Mouse (Mus musculus) right cerebral cortex, adult 2 months (tissue): ENCODE results near the gene Trim46.
A peak's percentile ranks its signal among the peaks of the same experiment; 100 is the strongest.

Experiments used
- DNase-seq, 2 experiments: peaks; one replicate each; pipeline ENCODE4 v3.0.0; 2021 to 2022; ENCODE audit warnings: low spot score in 2 of 2

Gene Trim46

GRCm38 (mm10) chr3:89271760-89272159 is 25.7 kb upstream of the Trim46 start:
- DNase-seq: no peak

- peak; percentile 68 to 74 for DNase-seq
Observed at GRCm38 (mm10) chr3:89270891-89271290, 24.8 kb upstream of the Trim46 start.

- DNase-seq: peak; percentile 83 to 85
Observed at GRCm38 (mm10) chr3:89270051-89270755, 24.1 kb upstream of the Trim46 start, which contains the start of gene Slc50a1. Gene Slc50a1 (minus strand): TSS chr3:89270570.

GRCm38 (mm10) chr3:89268916-89269315 is 22.8 kb upstream of the Trim46 start:
- DNase-seq: no peak

GRCm38 (mm10) chr3:89266439-89266893 is 20.4 kb upstream of the Trim46 start:
- peak; percentile 85 for DNase-seq

GRCm38 (mm10) chr3:89262417-89262816 is 16.3 kb upstream of the Trim46 start:
- DNase-seq: no peak

GRCm38 (mm10) chr3:89260211-89260610 is 14.1 kb upstream of the Trim46 start:
- no peak for DNase-seq

- no peak for DNase-seq
Observed at GRCm38 (mm10) chr3:89259076-89259475, 13.0 kb upstream of the Trim46 start, which contains the start of gene Dpm3. Gene Dpm3 (plus strand): TSS chr3:89259358.

- DNase-seq: no peak
Observed at GRCm38 (mm10) chr3:89256177-89256576, 10.1 kb upstream of the Trim46 start.

GRCm38 (mm10) chr3:89254994-89255393 is 8.9 kb upstream of the Trim46 start:
- DNase-seq: no peak

- DNase-seq: no peak
Observed at GRCm38 (mm10) chr3:89251365-89251895, 5.3 kb upstream of the Trim46 start.

GRCm38 (mm10) chr3:89250435-89251040 is 4.4 kb upstream of the Trim46 start:
- no peak for DNase-seq

GRCm38 (mm10) chr3:89247466-89247865 is 1.4 kb upstream of the Trim46 start:
- DNase-seq: no peak

- peak; percentile 70 to 75 for DNase-seq
Observed at GRCm38 (mm10) chr3:89245688-89246171, 379 bp downstream of the Trim46 start, which contains the start of gene Krtcap2. Gene Krtcap2 (plus strand): TSS chr3:89245966.

GRCm38 (mm10) chr3:89244982-89245687 is 974 bp downstream of the Trim46 start:
- peak; percentile 69 to 76 for DNase-seq

GRCm38 (mm10) chr3:89244158-89244981 is 1.7 kb downstream of the Trim46 start:
- DNase-seq: no peak

GRCm38 (mm10) chr3:89243609-89244008 is 2.5 kb downstream of the Trim46 start:
- peak in 1 of 2 experiments; percentile 60 for DNase-seq

GRCm38 (mm10) chr3:89242331-89242895 is 3.7 kb downstream of the Trim46 start:
- DNase-seq: peak; percentile 63 to 72

- no peak for DNase-seq
Observed at GRCm38 (mm10) chr3:89238494-89238893, 7.6 kb downstream of the Trim46 start.

GRCm38 (mm10) chr3:89237682-89238081 is 8.4 kb downstream of the Trim46 start:
- DNase-seq: no peak

- DNase-seq: no peak
Observed at GRCm38 (mm10) chr3:89236516-89236915, 9.6 kb downstream of the Trim46 start.
